Comparison of ENCODE assay signal across 8 mouse cellular contexts in the genomic region with DNA sequence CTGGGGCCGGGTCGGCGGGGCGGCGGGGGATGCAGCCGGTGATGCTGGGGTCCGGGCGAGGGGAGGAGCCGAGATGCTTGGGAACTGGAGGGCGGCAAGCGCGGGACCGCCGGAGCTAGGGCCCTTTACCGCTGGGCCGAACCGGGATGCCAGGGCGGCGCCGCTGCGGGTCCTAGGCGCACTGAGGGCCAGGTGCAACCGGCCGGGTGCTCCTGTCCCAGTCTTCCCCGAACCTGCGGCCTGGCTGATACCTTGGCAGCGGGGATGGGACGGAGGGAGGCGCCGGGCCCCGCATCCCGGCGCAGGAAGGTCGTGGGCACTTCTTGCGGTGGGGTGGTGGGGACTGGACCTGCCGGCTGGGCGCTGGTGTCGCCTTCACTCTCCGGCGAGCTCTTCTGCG. TPM values are rescaled to one million over a fixed set of nuclear protein-coding genes. Genes with fewer than 3 reads are reported as not detected.
DNase-seq lines count a peak whose midpoint lies in the region; ATAC-seq and TF ChIP-seq lines count a peak whose summit lies in the region.

No protein-coding gene starts in this region.

- no peak for DNase-seq in heart, postnatal 36 days
- no peak for DNase-seq in MEL (ENCODE audit: low read depth, low spot score)
- no peak for DNase-seq in right cerebral cortex, postnatal 25 days
- no peak for DNase-seq in layer of hippocampus, postnatal 14 days (ENCODE audit: low spot score in 2 of 2)
- no peak for DNase-seq in adrenal gland, adult 2 months

- H3K9me3 ChIP-seq in heart, embryonic 14.5 days (ENCODE audit: control insufficient read depth, low read length): no peaks in the 10 kb centered on the region
- no peaks in the 10 kb centered on the region for H3K9me3 ChIP-seq in MEL (replicated peaks; ENCODE audit: insufficient read depth, low read length)
- H3K9me3 ChIP-seq in megakaryocyte, embryonic 14.5 days: no peaks in the 10 kb centered on the region

- intact Hi-C loops in heart, postnatal 36 days (cut with DNase I): loop anchor here (2.0 kb wide), 1 partner anchor 23 kb away; a partner anchor contains a TSS

- TF ChIP-seq EP300 in MEL (IDR thresholded peaks at IDR 0.05; ENCODE audit: low read depth in 1 of 2, low read length in 2 of 2): no peak

- H3K9ac ChIP-seq in heart, embryonic 14.5 days (ENCODE audit: low read length): peak overlapping the region; percentile 84
- peak overlapping the region; percentile 72 for H3K9ac ChIP-seq in MEL (ENCODE audit: control insufficient read depth, low read depth, low read length, poor library complexity, severe bottlenecking)

- H3K27ac ChIP-seq in heart, embryonic 14.5 days (replicated peaks in 1 of 2; ENCODE audit: control insufficient read depth in 1 of 2, insufficient read depth in 1 of 2, low read depth in 2 of 2, low read length in 2 of 2): no peak overlapping the region
- no peak overlapping the region for H3K27ac ChIP-seq in MEL (ENCODE audit: control insufficient read depth, low read depth, low read length)

- no peak for TF ChIP-seq POLR2A in MEL (IDR thresholded peaks at IDR 0.05; ENCODE audit: control insufficient read depth in 1 of 2, insufficient read depth in 1 of 2, low read depth in 1 of 2, low read length in 2 of 2, poor library complexity in 1 of 2)

- under 1% methylated on average over 36 of the region's 41 CpGs for WGBS in heart, embryonic 14.5 days

- TF ChIP-seq RAD21 in MEL (IDR thresholded peaks at IDR 0.05; ENCODE audit: low read depth, low read length): no peak

- H3K36me3 ChIP-seq in heart, embryonic 14.5 days (ENCODE audit: control insufficient read depth, insufficient read depth, low read length): 0 out of 2 replicates have a peak, but pooled peaks cover 7% of the 10 kb centered on the region
- H3K36me3 ChIP-seq in MEL (ENCODE audit: control insufficient read depth in 1 of 2, insufficient read depth in 2 of 2, low read length in 2 of 2): peaks cover 0 to 9% of the 10 kb centered on the region in 2 experiments; a peak in 2 of 4 replicates
- H3K36me3 ChIP-seq in megakaryocyte, embryonic 14.5 days (replicated peaks; ENCODE audit: low read length): peaks cover 10% of the 10 kb centered on the region

- no peaks in the 10 kb centered on the region; the same call in 1 of the 2 replicates for H3K79me2 ChIP-seq in MEL (ENCODE audit: control insufficient read depth, insufficient read depth, low read length, poor library complexity)

- H3K4me1 ChIP-seq in heart, embryonic 14.5 days (ENCODE audit: control insufficient read depth in 2 of 2, insufficient read depth in 2 of 2, low read length in 2 of 2): peaks cover 5% of the 10 kb centered on the region in 2 experiments
- H3K4me1 ChIP-seq in MEL (ENCODE audit: control insufficient read depth in 1 of 2, insufficient read depth in 2 of 2, low read length in 2 of 2): peaks cover 2 to 11% of the 10 kb centered on the region in 2 experiments; a peak in 3 of 4 replicates
- H3K4me1 ChIP-seq in megakaryocyte, embryonic 14.5 days: peaks cover 34% of the 10 kb centered on the region

- TF ChIP-seq CTCF in MEL (IDR thresholded peaks at IDR 0.05 in 2 of 3, conservative IDR thresholded peaks at IDR 0.05 in 1 of 3; ENCODE audit: control insufficient read depth in 1 of 3, insufficient read depth in 1 of 3, low read depth in 2 of 3, low read length in 3 of 3, poor library complexity in 1 of 3, severe bottlenecking in 1 of 3): no peak

- no peak for ATAC-seq in heart, embryonic 14.5 days (ENCODE audit: insufficient number of reproducible peaks, insufficient read depth, low FRiP score, low read depth)
- peak; percentile 8; the same call in 1 of the 2 replicates for ATAC-seq in granulocyte monocyte progenitor cell, adult 5-6 weeks (replicated peaks; ENCODE audit: poor library complexity, severe bottlenecking)

- H3K4me2 ChIP-seq in heart, embryonic 14.5 days (ENCODE audit: low read length): peak overlapping the region; percentile 97

- no peaks in the 10 kb centered on the region for H3K27me3 ChIP-seq in heart, embryonic 14.5 days (ENCODE audit: control insufficient read depth, insufficient read depth, low read length)
- H3K27me3 ChIP-seq in MEL (ENCODE audit: control insufficient read depth in 1 of 2, insufficient read depth in 2 of 2, low read length in 2 of 2): no peaks in the 10 kb centered on the region
- peaks cover 3% of the 10 kb centered on the region for H3K27me3 ChIP-seq in megakaryocyte, embryonic 14.5 days (replicated peaks)

- H3K4me3 ChIP-seq in heart, embryonic 14.5 days (ENCODE audit: control insufficient read depth in 1 of 2, insufficient read depth in 1 of 2, low read depth in 1 of 2, low read length in 2 of 2): peak overlapping the region; percentile 63 to 81
- peak overlapping the region; percentile 75 to 83 for H3K4me3 ChIP-seq in MEL (ENCODE audit: control insufficient read depth in 1 of 2, insufficient read depth in 1 of 2, low read depth in 2 of 2, low read length in 2 of 2)
- peak overlapping the region; percentile 95 for H3K4me3 ChIP-seq in megakaryocyte, embryonic 14.5 days (replicated peaks)

TF ChIP-seq in MEL, 35 proteins besides CTCF, POLR2A, EP300 and RAD21:
- no peak for TF ChIP-seq MYC (IDR thresholded peaks at IDR 0.05; ENCODE audit: low read depth, low read length)
- 0 out of 2 replicates have a peak, but pooled peaks have one; percentile 4 for TF ChIP-seq NELFE (IDR thresholded peaks at IDR 0.05; ENCODE audit: low read depth, low read length)
TF ChIP-seq in MEL: peak in this region for 1.

RNA-seq across cellular contexts. Expression of a gene that starts 0.3 kb away (rescaled TPM):
- polyA plus RNA-seq in heart, embryonic 14.5 days (2014; fragmentation: Nextera tagmentation; extraction: Ambion mirVana): 12.7 and 12.9 TPM in 2 replicates
- 1 to 10 TPM; 1.3 to 1.4 TPM for total RNA-seq in heart, postnatal 36 days (2021)
- 5.8 and 6.1 TPM in 2 replicates for total RNA-seq in MEL (2012; rRNA removed)
- 1 to 10 TPM in 1 of 2 experiments, not detected in 1; 7.3 TPM for polyA plus RNA-seq in MEL (2012; ENCODE audit: insufficient read depth in 1 of 2, insufficient read length in 2 of 2, low read depth in 1 of 2, low replicate concordance in 2 of 2, missing spikeins in 1 of 2)
- 0.23 and 1.6 TPM in 2 replicates for total RNA-seq in granulocyte monocyte progenitor cell, adult 5-6 weeks (2014; fragmentation: Nextera tagmentation)
- total RNA-seq in granulocyte monocyte progenitor cell, adult 5-6 weeks (2017): 1.0 and 2.3 TPM in 2 replicates
- polyA plus RNA-seq in megakaryocyte, embryonic 14.5 days (2012; ENCODE audit: insufficient read depth, low replicate concordance): 1.2 TPM in 1 of 2 replicates, not detected in the other
- total RNA-seq in layer of hippocampus, postnatal 14 days (2021): 10 to 100 TPM; 20.5 to 21.4 TPM
- 1 to 10 TPM; 1.7 to 1.9 TPM for total RNA-seq in adrenal gland, adult 2 months (2021)
- 0.22 and 0.23 TPM in 2 replicates for polyA plus RNA-seq in adrenal gland, adult 2 months (2012; rRNA removed)

RNA-seq across cellular contexts. Expression of a gene that starts 23.8 kb away (rescaled TPM):
- polyA plus RNA-seq in heart, embryonic 14.5 days (2014; fragmentation: Nextera tagmentation; extraction: Ambion mirVana): 244 and 279 TPM in 2 replicates
- total RNA-seq in heart, postnatal 36 days (2021): 10 to 100 TPM; 85.9 to 94.4 TPM
- total RNA-seq in MEL (2012; rRNA removed): 97.8 and 305 TPM in 2 replicates
- polyA plus RNA-seq in MEL (2012; ENCODE audit: insufficient read depth in 1 of 2, insufficient read length in 2 of 2, low read depth in 1 of 2, low replicate concordance in 2 of 2, missing spikeins in 1 of 2): 10 to 100 TPM in 1 of 2 experiments, not detected in 1; 84.5 TPM
- total RNA-seq in granulocyte monocyte progenitor cell, adult 5-6 weeks (2014; fragmentation: Nextera tagmentation): 1,229 and 1,599 TPM in 2 replicates
- total RNA-seq in granulocyte monocyte progenitor cell, adult 5-6 weeks (2017): 165 and 196 TPM in 2 replicates
- 11.5 TPM in 1 of 2 replicates, not detected in the other for polyA plus RNA-seq in megakaryocyte, embryonic 14.5 days (2012; ENCODE audit: insufficient read depth, low replicate concordance)
- 100 to 1,000 TPM; 169 to 191 TPM for total RNA-seq in layer of hippocampus, postnatal 14 days (2021)
- total RNA-seq in adrenal gland, adult 2 months (2021): 100 to 1,000 TPM in 1 of 2 experiments, 10 to 100 TPM in 1; 89.8 to 198 TPM
- polyA plus RNA-seq in adrenal gland, adult 2 months (2012; rRNA removed): 0.65 and 1.4 TPM in 2 replicates
